Mouse (Mus musculus): ENCODE measurements around the gene Ccdc172. TPM values are rescaled to one million over a fixed set of nuclear protein-coding genes. Genes with fewer than 3 reads are reported as not detected.

Gene Ccdc172
- polyA plus RNA-seq, 1 experiment from 2014 or later, result not detected

- Histone ChIP-seq H3K4me3 (ENCODE audit: low read depth, low read length) (no peak overlapping the region), H3K36me3 (ENCODE audit: control insufficient read depth, insufficient read depth, low read length) (no peaks in the 10 kb centered on the region), H3K9me3 (ENCODE audit: control insufficient read depth, low read length) (no peaks in the 10 kb centered on the region), H3K9ac (replicated peaks; ENCODE audit: low read depth, low read length) (no peak overlapping the region), H3K4me1 (ENCODE audit: control insufficient read depth, insufficient read depth, low read length) (no peaks in the 10 kb centered on the region), H3K4me2 (ENCODE audit: low read depth, low read length) (no peak overlapping the region), H3K27ac (ENCODE audit: low read depth, low read length) (no peak overlapping the region), H3K27me3 (ENCODE audit: control insufficient read depth, insufficient read depth, low read length) (no peaks in the 10 kb centered on the region)
- ATAC-seq (ENCODE audit: low read depth), result no peak
- WGBS, result 84% methylated on average over 3 of the region's 3 CpGs
Observed at GRCm38 (mm10) chr19:58550916-58551315, 39.1 kb downstream of the Ccdc172 start.

DNA sequence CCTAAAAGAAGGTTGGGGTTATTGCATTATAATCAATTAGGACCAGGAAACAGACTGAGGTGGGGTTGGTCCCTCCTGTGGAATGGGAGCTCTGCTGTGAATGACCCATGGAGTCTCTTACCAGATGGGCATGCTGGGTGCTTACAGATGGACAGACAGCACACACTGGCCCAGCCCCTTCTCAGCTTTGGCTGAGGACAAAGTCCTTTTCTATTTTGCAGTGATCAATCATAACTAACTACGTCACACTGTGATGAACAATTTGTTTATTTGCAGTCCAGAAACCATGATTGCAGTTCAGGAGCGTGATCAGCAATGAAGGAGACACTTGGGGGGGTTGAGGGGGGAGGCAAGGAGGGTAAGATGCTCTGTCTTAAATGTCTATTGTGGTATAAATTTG is 43.2 kb downstream of the Ccdc172 start:
- WGBS, result 72% methylated on average over 2 of the region's 2 CpGs
- Histone ChIP-seq H3K9ac (replicated peaks; ENCODE audit: low read depth, low read length) (no peak overlapping the region), H3K9me3 (ENCODE audit: control insufficient read depth, low read length) (no peaks in the 10 kb centered on the region), H3K4me2 (ENCODE audit: low read depth, low read length) (no peak overlapping the region), H3K36me3 (ENCODE audit: control insufficient read depth, insufficient read depth, low read length) (no peaks in the 10 kb centered on the region), H3K27ac (ENCODE audit: low read depth, low read length) (no peak overlapping the region), H3K27me3 (ENCODE audit: control insufficient read depth, insufficient read depth, low read length) (no peaks in the 10 kb centered on the region), H3K4me1 (ENCODE audit: control insufficient read depth, insufficient read depth, low read length) (no peaks in the 10 kb centered on the region), H3K4me3 (ENCODE audit: low read depth, low read length) (no peak overlapping the region)
- no peak for ATAC-seq (ENCODE audit: low read depth)

GRCm38 (mm10) chr19:58558352-58558751 is 46.6 kb downstream of the Ccdc172 start:
- no peaks in the 10 kb centered on the region for H3K36me3 ChIP-seq (ENCODE audit: control insufficient read depth, insufficient read depth, low read length)
- no peak overlapping the region for H3K27ac ChIP-seq (ENCODE audit: low read depth, low read length)
- no peaks in the 10 kb centered on the region for H3K27me3 ChIP-seq (ENCODE audit: control insufficient read depth, insufficient read depth, low read length)
- H3K4me2 ChIP-seq (ENCODE audit: low read depth, low read length), result no peak overlapping the region
- no peak overlapping the region for H3K9ac ChIP-seq (replicated peaks; ENCODE audit: low read depth, low read length)
- 53% methylated on average over 5 of the region's 5 CpGs for WGBS
- no peak overlapping the region for H3K4me3 ChIP-seq (ENCODE audit: low read depth, low read length)
- no peaks in the 10 kb centered on the region for H3K4me1 ChIP-seq (ENCODE audit: control insufficient read depth, insufficient read depth, low read length)
- no peaks in the 10 kb centered on the region for H3K9me3 ChIP-seq (ENCODE audit: control insufficient read depth, low read length)
- ATAC-seq (ENCODE audit: low read depth), result no peak

GRCm38 (mm10) chr19:58562301-58562815 is 50.6 kb downstream of the Ccdc172 start:
- Histone ChIP-seq H3K4me3 (ENCODE audit: low read depth, low read length) (no peak overlapping the region), H3K36me3 (ENCODE audit: control insufficient read depth, insufficient read depth, low read length) (no peaks in the 10 kb centered on the region), H3K9me3 (ENCODE audit: control insufficient read depth, low read length) (no peaks in the 10 kb centered on the region), H3K4me1 (ENCODE audit: control insufficient read depth, insufficient read depth, low read length) (no peaks in the 10 kb centered on the region), H3K4me2 (ENCODE audit: low read depth, low read length) (no peak overlapping the region), H3K9ac (replicated peaks; ENCODE audit: low read depth, low read length) (no peak overlapping the region), H3K27me3 (ENCODE audit: control insufficient read depth, insufficient read depth, low read length) (no peaks in the 10 kb centered on the region), H3K27ac (ENCODE audit: low read depth, low read length) (no peak overlapping the region)
- no peak for ATAC-seq (ENCODE audit: low read depth)
- WGBS, result 90% methylated on average over 7 of the region's 7 CpGs

GRCm38 (mm10) chr19:58571566-58571965 is 59.8 kb downstream of the Ccdc172 start:
- Histone ChIP-seq H3K9ac (replicated peaks; ENCODE audit: low read depth, low read length) (no peak overlapping the region), H3K36me3 (ENCODE audit: control insufficient read depth, insufficient read depth, low read length) (no peaks in the 10 kb centered on the region), H3K4me2 (ENCODE audit: low read depth, low read length) (no peak overlapping the region), H3K27ac (ENCODE audit: low read depth, low read length) (no peak overlapping the region), H3K27me3 (ENCODE audit: control insufficient read depth, insufficient read depth, low read length) (no peaks in the 10 kb centered on the region), H3K4me3 (ENCODE audit: low read depth, low read length) (no peak overlapping the region), H3K9me3 (ENCODE audit: control insufficient read depth, low read length) (no peaks in the 10 kb centered on the region), H3K4me1 (ENCODE audit: control insufficient read depth, insufficient read depth, low read length) (no peaks in the 10 kb centered on the region)
- 75% methylated on average over 2 of the region's 2 CpGs for WGBS
- no peak for ATAC-seq (ENCODE audit: low read depth)

GRCm38 (mm10) chr19:58572429-58573071 is 60.8 kb downstream of the Ccdc172 start:
- 50% methylated on average over 11 of the region's 11 CpGs for WGBS
- Histone ChIP-seq H3K4me2 (ENCODE audit: low read depth, low read length) (no peak overlapping the region), H3K27me3 (ENCODE audit: control insufficient read depth, insufficient read depth, low read length) (no peaks in the 10 kb centered on the region), H3K9me3 (ENCODE audit: control insufficient read depth, low read length) (no peaks in the 10 kb centered on the region), H3K27ac (ENCODE audit: low read depth, low read length) (no peak overlapping the region), H3K4me1 (ENCODE audit: control insufficient read depth, insufficient read depth, low read length) (no peaks in the 10 kb centered on the region), H3K36me3 (ENCODE audit: control insufficient read depth, insufficient read depth, low read length) (no peaks in the 10 kb centered on the region), H3K4me3 (ENCODE audit: low read depth, low read length) (no peak overlapping the region), H3K9ac (replicated peaks; ENCODE audit: low read depth, low read length) (no peak overlapping the region)
- ATAC-seq (ENCODE audit: low read depth), result no peak

DNA sequence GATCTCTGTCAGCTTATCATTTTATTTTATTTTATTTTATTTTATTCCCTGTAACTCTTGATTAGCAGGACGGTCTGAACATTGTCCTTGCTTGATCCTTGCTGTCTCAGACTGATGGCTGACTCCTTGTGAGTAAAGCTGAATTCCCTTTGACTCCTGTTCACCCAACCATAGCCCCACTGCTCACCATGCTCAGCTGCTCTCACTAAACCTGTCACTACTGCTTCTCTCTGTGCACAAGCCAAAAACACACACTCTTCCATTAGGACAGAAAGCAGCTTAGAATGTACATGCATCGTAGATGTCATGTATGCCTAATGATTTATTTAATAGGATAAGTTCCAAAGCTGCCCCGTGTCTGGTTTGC is 61.3 kb downstream of the Ccdc172 start:
- no peak for ATAC-seq (ENCODE audit: low read depth)
- H3K27me3 ChIP-seq (ENCODE audit: control insufficient read depth, insufficient read depth, low read length), result no peaks in the 10 kb centered on the region
- H3K9me3 ChIP-seq (ENCODE audit: control insufficient read depth, low read length), result no peaks in the 10 kb centered on the region
- H3K9ac ChIP-seq (replicated peaks; ENCODE audit: low read depth, low read length), result no peak overlapping the region
- no peak overlapping the region for H3K4me2 ChIP-seq (ENCODE audit: low read depth, low read length)
- no peak overlapping the region for H3K27ac ChIP-seq (ENCODE audit: low read depth, low read length)
- no peaks in the 10 kb centered on the region for H3K36me3 ChIP-seq (ENCODE audit: control insufficient read depth, insufficient read depth, low read length)
- H3K4me3 ChIP-seq (ENCODE audit: low read depth, low read length), result no peak overlapping the region
- no peaks in the 10 kb centered on the region for H3K4me1 ChIP-seq (ENCODE audit: control insufficient read depth, insufficient read depth, low read length)
- WGBS, result 79% methylated on average over 3 of the region's 3 CpGs

DNA sequence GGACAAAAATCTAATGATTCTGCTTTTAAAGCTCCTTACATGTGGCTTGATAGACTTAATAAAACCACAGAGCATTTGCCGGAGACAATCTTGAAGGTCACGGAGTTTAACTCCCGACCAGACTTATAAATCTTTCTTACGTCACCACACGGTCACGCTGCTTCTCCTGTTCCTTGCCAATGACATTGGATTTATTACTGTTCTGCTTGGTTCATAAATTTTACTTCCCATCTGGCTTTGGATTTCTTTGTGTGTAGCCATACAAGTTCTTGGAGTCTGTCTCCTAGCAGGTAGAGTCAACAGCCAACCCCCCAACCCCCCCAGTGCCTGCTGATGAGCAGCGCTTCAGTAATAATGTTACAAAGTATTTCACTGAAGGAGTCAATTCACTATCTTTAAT is 70.2 kb downstream of the Ccdc172 start:
- ATAC-seq (ENCODE audit: low read depth), result no peak
- WGBS, result 10% methylated on average over 7 of the region's 7 CpGs

DNA sequence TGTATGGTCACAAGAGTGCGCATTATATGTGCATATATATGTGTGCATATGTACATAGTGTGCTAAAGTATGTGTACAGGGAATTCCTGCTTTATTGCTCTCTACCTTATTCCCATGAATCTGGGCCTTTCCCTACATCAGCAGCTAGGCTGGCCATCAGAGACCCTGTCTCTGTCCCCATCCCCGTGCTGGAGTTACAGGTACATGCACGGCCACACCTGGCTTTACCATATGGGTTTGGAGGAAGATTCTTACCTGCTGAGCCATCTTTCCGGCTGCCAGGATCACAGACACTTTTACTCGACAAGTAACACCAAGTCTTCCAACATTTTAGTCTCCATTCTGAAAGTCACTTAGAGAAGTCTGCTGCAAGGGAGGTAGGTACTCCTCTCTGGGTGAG is 71.2 kb downstream of the Ccdc172 start:
- Histone ChIP-seq H3K9ac (replicated peaks; ENCODE audit: low read depth, low read length) (no peak overlapping the region), H3K27me3 (ENCODE audit: control insufficient read depth, insufficient read depth, low read length) (no peaks in the 10 kb centered on the region), H3K4me3 (ENCODE audit: low read depth, low read length) (no peak overlapping the region), H3K4me2 (ENCODE audit: low read depth, low read length) (no peak overlapping the region), H3K4me1 (ENCODE audit: control insufficient read depth, insufficient read depth, low read length) (no peaks in the 10 kb centered on the region), H3K9me3 (ENCODE audit: control insufficient read depth, low read length) (no peaks in the 10 kb centered on the region), H3K36me3 (ENCODE audit: control insufficient read depth, insufficient read depth, low read length) (no peaks in the 10 kb centered on the region), H3K27ac (ENCODE audit: low read depth, low read length) (no peak overlapping the region)
- 90% methylated on average over 5 of the region's 5 CpGs for WGBS
- ATAC-seq (ENCODE audit: low read depth), result no peak

More for the DNA sequence above, 70.2 kb downstream of the Ccdc172 start:
- H3K9ac ChIP-seq (replicated peaks; ENCODE audit: low read depth, low read length), result no peak overlapping the region
- H3K36me3 ChIP-seq (ENCODE audit: control insufficient read depth, insufficient read depth, low read length), result no peaks in the 10 kb centered on the region
- no peaks in the 10 kb centered on the region for H3K27me3 ChIP-seq (ENCODE audit: control insufficient read depth, insufficient read depth, low read length)
- H3K4me1 ChIP-seq (ENCODE audit: control insufficient read depth, insufficient read depth, low read length), result no peaks in the 10 kb centered on the region
- H3K4me3 ChIP-seq (ENCODE audit: low read depth, low read length), result no peak overlapping the region
- no peak overlapping the region for H3K27ac ChIP-seq (ENCODE audit: low read depth, low read length)
- H3K9me3 ChIP-seq (ENCODE audit: control insufficient read depth, low read length), result no peaks in the 10 kb centered on the region
- H3K4me2 ChIP-seq (ENCODE audit: low read depth, low read length), result no peak overlapping the region
